Mouse (Mus musculus) v-Abl transformed pro-B cells (cell line): ENCODE data around the gene Plekho1.

Source experiments
- in situ Hi-C, 2 experiments: fragments of 400-800 bp; cut with MboI; formaldehyde crosslinking; loops; one replicate each; pipeline ENCODE4 v1.15.1; 2025; ENCODE audit not compliant: unreplicated experiment in 2 of 2

The Plekho1 gene

GRCm38 (mm10) chr3:95957359-95958148 lies 38.2 kb downstream of the Plekho1 start:
- in situ Hi-C loops = loop anchor here in 1 of 2 experiments (25.0 kb wide), 1 partner anchor 305 kb away; the partner anchor contains the start of genes Hist2h2bb, Hist2h3b and Hist2h4

- in situ Hi-C loops = loop anchor here in 1 of 2 experiments (25.0 kb wide), 1 partner anchor 307 kb away; the partner anchor contains the start of genes Hist2h2bb, Hist2h3b and Hist2h4
Observed at GRCm38 (mm10) chr3:95955318-95955717, 40.5 kb downstream of the Plekho1 start.

GRCm38 (mm10) chr3:95954648-95955173 lies 41.1 kb downstream of the Plekho1 start:
- in situ Hi-C loops = loop anchor here in 1 of 2 experiments (25.0 kb wide), 1 partner anchor 308 kb away; the partner anchor contains the start of genes Hist2h2bb, Hist2h3b and Hist2h4

- in situ Hi-C loops = loop anchor here in 1 of 2 experiments (25.0 kb wide), 1 partner anchor 309 kb away; the partner anchor contains the start of genes Hist2h2bb, Hist2h3b and Hist2h4
Observed at GRCm38 (mm10) chr3:95953522-95953921, 42.3 kb downstream of the Plekho1 start.

- in situ Hi-C loops = loop anchor here in 1 of 2 experiments (25.0 kb wide), 1 partner anchor 309 kb away; the partner anchor contains the start of genes Hist2h2bb, Hist2h3b and Hist2h4
Observed at GRCm38 (mm10) chr3:95953023-95953422, 42.8 kb downstream of the Plekho1 start.

GRCm38 (mm10) chr3:95951566-95951965 lies 44.2 kb downstream of the Plekho1 start:
- in situ Hi-C loops = loop anchor here in 1 of 2 experiments (25.0 kb wide), 1 partner anchor 311 kb away; the partner anchor contains the start of genes Hist2h2bb, Hist2h3b and Hist2h4

- in situ Hi-C loops = loop anchor here in 1 of 2 experiments (25.0 kb wide), 1 partner anchor 311 kb away; the partner anchor contains the start of genes Hist2h2bb, Hist2h3b and Hist2h4
Observed at GRCm38 (mm10) chr3:95950763-95951551, 44.8 kb downstream of the Plekho1 start.

- in situ Hi-C loops = no loop called here
Observed at GRCm38 (mm10) chr3:95948325-95948724, 47.5 kb downstream of the Plekho1 start.

- in situ Hi-C loops = no loop called here
Observed at GRCm38 (mm10) chr3:95945731-95946240, 50.0 kb downstream of the Plekho1 start.

GRCm38 (mm10) chr3:95944742-95945141 lies 51.1 kb downstream of the Plekho1 start:
- in situ Hi-C loops = no loop called here

GRCm38 (mm10) chr3:95943226-95943625 lies 52.6 kb downstream of the Plekho1 start:
- in situ Hi-C loops = no loop called here

- in situ Hi-C loops = no loop called here
Observed at GRCm38 (mm10) chr3:95942749-95943148, 53.1 kb downstream of the Plekho1 start.

GRCm38 (mm10) chr3:95938835-95939234 lies 57.0 kb downstream of the Plekho1 start:
- in situ Hi-C loops = loop anchor here in 1 of 2 experiments (10.0 kb wide), 1 partner anchor 116 kb away; the partner anchor contains the start of gene Vps45
